Mouse (Mus musculus): ENCODE data around the gene Tbc1d22a.
"Not testable (repeated sequence)": the region's sequence is repeated elsewhere in the genome, so short reads cannot be mapped to it uniquely, and the experiment has no call there.

The Tbc1d22a gene

GRCm38 (mm10) chr15:86203292-86203793, 10.9 kb upstream of the Tbc1d22a start:
- no peak for DNase-seq (ENCODE audit: low read depth, low spot score)

GRCm38 (mm10) chr15:86203942-86204561, 10.2 kb upstream of the Tbc1d22a start:
- DNase-seq (ENCODE audit: low read depth, low spot score): no peak

- DNase-seq (ENCODE audit: low read depth, low spot score): peak; percentile 81
These were observed 9.0 kb upstream of the Tbc1d22a start for GRCm38 (mm10) chr15:86205300-86205699.

- DNase-seq (ENCODE audit: low read depth, low spot score): no peak
These were observed 7.9 kb upstream of the Tbc1d22a start for GRCm38 (mm10) chr15:86206385-86206784.

GRCm38 (mm10) chr15:86212193-86212592, 2.1 kb upstream of the Tbc1d22a start:
- DNase-seq (ENCODE audit: low read depth, low spot score): not testable (repeated sequence)

- DNase-seq (ENCODE audit: low read depth, low spot score): no peak
These were observed 416 bp downstream of the Tbc1d22a start for GRCm38 (mm10) chr15:86214549-86215201.

GRCm38 (mm10) chr15:86216641-86217040, 2.4 kb downstream of the Tbc1d22a start:
- DNase-seq (ENCODE audit: low read depth, low spot score): not testable (repeated sequence)

GRCm38 (mm10) chr15:86219534-86220228, 5.4 kb downstream of the Tbc1d22a start:
- no peak for DNase-seq (ENCODE audit: low read depth, low spot score)

GRCm38 (mm10) chr15:86220229-86220630, 6.0 kb downstream of the Tbc1d22a start:
- no peak for DNase-seq (ENCODE audit: low read depth, low spot score)

- DNase-seq (ENCODE audit: low read depth, low spot score): no peak
These were observed 6.5 kb downstream of the Tbc1d22a start for GRCm38 (mm10) chr15:86220715-86221114.

- no peak for DNase-seq (ENCODE audit: low read depth, low spot score)
These were observed 7.1 kb downstream of the Tbc1d22a start for GRCm38 (mm10) chr15:86221369-86221768.

- DNase-seq (ENCODE audit: low read depth, low spot score): not testable (repeated sequence)
These were observed 7.6 kb downstream of the Tbc1d22a start for GRCm38 (mm10) chr15:86221901-86222300.

- peak; percentile 40 for DNase-seq (ENCODE audit: low read depth, low spot score)
These were observed 10.8 kb downstream of the Tbc1d22a start for GRCm38 (mm10) chr15:86224972-86225551.

- no peak for DNase-seq (ENCODE audit: low read depth, low spot score)
These were observed 12.0 kb downstream of the Tbc1d22a start for GRCm38 (mm10) chr15:86226221-86226620.

GRCm38 (mm10) chr15:86226968-86227367, 12.7 kb downstream of the Tbc1d22a start:
- no peak for DNase-seq (ENCODE audit: low read depth, low spot score)

- DNase-seq (ENCODE audit: low read depth, low spot score): peak; percentile 68
These were observed 13.9 kb downstream of the Tbc1d22a start for GRCm38 (mm10) chr15:86228186-86228585.

- no peak for DNase-seq (ENCODE audit: low read depth, low spot score)
These were observed 14.8 kb downstream of the Tbc1d22a start for GRCm38 (mm10) chr15:86229088-86229487.

GRCm38 (mm10) chr15:86229623-86230022, 15.4 kb downstream of the Tbc1d22a start:
- DNase-seq (ENCODE audit: low read depth, low spot score): no peak

GRCm38 (mm10) chr15:86231170-86231569, 16.9 kb downstream of the Tbc1d22a start:
- DNase-seq (ENCODE audit: low read depth, low spot score): no peak

GRCm38 (mm10) chr15:86231831-86232512, 17.7 kb downstream of the Tbc1d22a start:
- no peak for DNase-seq (ENCODE audit: low read depth, low spot score)

GRCm38 (mm10) chr15:86234001-86234400, 19.7 kb downstream of the Tbc1d22a start:
- DNase-seq (ENCODE audit: low read depth, low spot score): no peak
